Mouse (Mus musculus): Measurements from ENCODE around the gene Ugt1a10.

GRCm38 (mm10) chr1:88008211-88008697, 46.9 kb upstream of the Ugt1a10 start, which contains the start of gene Usp40:
- TF ChIP-seq CTCF (IDR thresholded peaks at IDR 0.05; ENCODE audit: low read depth) (no peak), EP300 (IDR thresholded peaks at IDR 0.05; ENCODE audit: low read depth) (no peak)
